Mouse (Mus musculus) embryonic facial prominence, embryonic 13.5 days (tissue): Measurements from ENCODE around the gene Gm3005. TPM values are rescaled to one million over a fixed set of nuclear protein-coding genes. Genes with fewer than 3 reads are reported as not detected.
"Not testable (repeated sequence)": the region's sequence is repeated elsewhere in the genome, so short reads cannot be mapped to it uniquely, and the experiment has no call there.

ENCODE experiments used
- ATAC-seq: fragments of 200-750 bp; cut with Nextera tagmentation; 2 replicates; pipeline ENCODE4 v1.8.0; 2017; ENCODE audit warnings: low read depth; ENCODE audit not compliant: insufficient number of reproducible peaks, insufficient read depth, low FRiP score, low TSS enrichment
- H3K27ac ChIP-seq: fragments of 300-500 bp; sonication (generic); 2 replicates; pipeline ENCODE4 v1.5.1; 2015; ENCODE audit warnings: moderate library complexity, mild to moderate bottlenecking, inconsistent platforms
- H3K27me3 ChIP-seq: fragments of 300-500 bp; sonication (generic); 2 replicates; pipeline ENCODE4 v1.6.1; 2015; ENCODE audit warnings: mild to moderate bottlenecking, inconsistent platforms
- H3K36me3 ChIP-seq: fragments of 300-500 bp; sonication (generic); 2 replicates; pipeline ENCODE4 v1.6.1; 2015; ENCODE audit warnings: mild to moderate bottlenecking, inconsistent platforms
- H3K4me1 ChIP-seq: fragments of 300-500 bp; sonication (generic); 2 replicates; pipeline ENCODE4 v1.6.1; 2015; ENCODE audit warnings: inconsistent platforms
- H3K4me2 ChIP-seq: fragments of 300-500 bp; sonication (generic); 2 replicates; pipeline ENCODE4 v1.6.1; 2015; ENCODE audit warnings: moderate library complexity, mild to moderate bottlenecking, inconsistent platforms
- H3K4me3 ChIP-seq: fragments of 300-500 bp; sonication (generic); 2 replicates; pipeline ENCODE4 v1.5.1; 2015; ENCODE audit warnings: mild to moderate bottlenecking, inconsistent platforms
- H3K9ac ChIP-seq: fragments of 300-500 bp; sonication (generic); 2 replicates; pipeline ENCODE4 v1.6.1; 2015; ENCODE audit warnings: mild to moderate bottlenecking, inconsistent platforms
- H3K9me3 ChIP-seq: fragments of 300-500 bp; sonication (generic); 2 replicates; pipeline ENCODE4 v1.6.1; 2016; ENCODE audit warnings: inconsistent platforms
- WGBS: fragments of 180-500 bp; shearing (Covaris S2); methylation state at CpG from one replicate; pipeline ENCODE4 v1.1.7; 2015; ENCODE audit warnings: mixed read lengths; 5-methylcytosine and 5-hydroxymethylcytosine counted together
- polyA plus RNA-seq: library from polyadenylated mRNA; unstranded; fragments of >200 nt; fragmentation: Nextera tagmentation; extraction: Ambion mirVana; gene quantifications from 2 replicates; pipeline ENCODE4 v1.2.1, GENCODE M21; 2015

The Gm3005 gene
- polyA plus RNA-seq, result 0.42 TPM in 1 of 2 replicates, not detected in the other

GRCm38 (mm10) chr14:3427803-3428202 lies at the start of gene Gm3005:
TSS of gene Gm3005 (plus strand) at chr14:3428103.
- H3K27me3 ChIP-seq, H3K4me2 ChIP-seq, ATAC-seq, H3K9ac ChIP-seq, H3K27ac ChIP-seq, H3K4me3 ChIP-seq, H3K36me3 ChIP-seq, H3K4me1 ChIP-seq, H3K9me3 ChIP-seq: not testable (repeated sequence)
- no CpG with 5 or more reads among the region's 2 CpGs for WGBS

- H3K36me3 ChIP-seq, H3K27me3 ChIP-seq, H3K9ac ChIP-seq, H3K4me2 ChIP-seq, H3K27ac ChIP-seq, H3K4me3 ChIP-seq, H3K4me1 ChIP-seq, ATAC-seq, H3K9me3 ChIP-seq: not testable (repeated sequence)
- WGBS, result no CpG with 5 or more reads among the region's 2 CpGs
Measured at GRCm38 (mm10) chr14:3394793-3395192, 33.1 kb upstream of the Gm3005 start, which contains the start of gene Gm10413. TSS of gene Gm10413 (plus strand) at chr14:3395093.

- H3K9ac ChIP-seq, H3K4me3 ChIP-seq, H3K4me1 ChIP-seq, ATAC-seq, H3K9me3 ChIP-seq, H3K27ac ChIP-seq, H3K27me3 ChIP-seq, H3K36me3 ChIP-seq, H3K4me2 ChIP-seq: not testable (repeated sequence)
- WGBS, result no CpG with 5 or more reads among the region's 32 CpGs
Measured at GRCm38 (mm10) chr14:3412314-3412713, 15.6 kb upstream of the Gm3005 start, which contains the start of gene Gm10409. TSS of gene Gm10409 (plus strand) at chr14:3412614.

- no CpG with 5 or more reads among the region's 3 CpGs for WGBS
- ATAC-seq, H3K9ac ChIP-seq: not testable (repeated sequence)
Measured at GRCm38 (mm10) chr14:3449079-3449478, 21.2 kb downstream of the Gm3005 start, which contains the start of gene Gm10408. TSS of gene Gm10408 (plus strand) at chr14:3449379.

GRCm38 (mm10) chr14:3634212-3634611 lies 206.3 kb downstream of the Gm3005 start, which contains the start of gene Gm3012:
TSS of gene Gm3012 (plus strand) at chr14:3634512.
- not testable (repeated sequence) for H3K4me2 ChIP-seq, H3K9me3 ChIP-seq, H3K4me1 ChIP-seq, ATAC-seq, H3K27me3 ChIP-seq, H3K36me3 ChIP-seq, H3K4me3 ChIP-seq, H3K27ac ChIP-seq, H3K9ac ChIP-seq
- WGBS, result no CpG with 5 or more reads among the region's 2 CpGs

More at GRCm38 (mm10) chr14:3449079-3449478, 21.2 kb downstream of the Gm3005 start, which contains the start of gene Gm10408:
- not testable (repeated sequence) for H3K36me3 ChIP-seq, H3K9me3 ChIP-seq, H3K27ac ChIP-seq, H3K4me2 ChIP-seq, H3K4me1 ChIP-seq, H3K27me3 ChIP-seq, H3K4me3 ChIP-seq

Other genes starting within 250 kb of the Gm3005 start
- not detected in 2 replicates for gene Gm5795, start 239.8 kb upstream of the Gm3005 start, polyA plus RNA-seq
- 6.6 and 8.5 TPM in 2 replicates for gene D830030K20Rik, start 219.6 kb upstream of the Gm3005 start, polyA plus RNA-seq
- gene Gm2956, start 95.5 kb upstream of the Gm3005 start, polyA plus RNA-seq, result not detected in 2 replicates
- gene Gm10413, start 33.0 kb upstream of the Gm3005 start, polyA plus RNA-seq, result not detected in 2 replicates
- gene Gm10409, start 15.5 kb upstream of the Gm3005 start, polyA plus RNA-seq, result 1.0 and 1.6 TPM in 2 replicates
- gene Gm10408, start 21.3 kb downstream of the Gm3005 start, polyA plus RNA-seq, result not detected in 2 replicates
- gene Gm3012, start 206.4 kb downstream of the Gm3005 start, polyA plus RNA-seq, result not detected in 2 replicates
- 1.0 and 1.6 TPM in 2 replicates for gene Gm3020, start 223.9 kb downstream of the Gm3005 start, polyA plus RNA-seq